Mouse (Mus musculus): ENCODE results near the gene Hpse2.

Gene Hpse2

DNA sequence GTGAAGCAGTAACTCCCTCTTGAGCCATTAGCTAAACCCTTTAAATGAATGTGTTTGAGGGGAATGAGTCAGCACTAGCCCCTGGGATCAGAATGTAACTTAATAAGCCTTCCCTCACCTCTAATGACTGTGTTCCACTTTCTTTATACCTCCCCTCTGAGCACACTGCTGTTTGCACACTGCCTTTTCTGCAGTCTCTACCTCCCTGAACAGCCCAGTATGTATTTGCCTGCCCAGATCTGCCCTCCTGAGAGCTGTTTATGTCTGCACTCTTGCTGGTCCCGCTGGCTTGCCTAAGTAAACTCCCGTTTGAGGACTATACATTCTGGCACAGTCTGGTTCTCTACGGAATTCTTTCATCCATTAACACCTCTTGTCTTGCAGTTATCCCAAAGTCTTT, 525.1 kb downstream of the Hpse2 start:
- in situ Hi-C loops (cut with MseI, MboI): no loop called here

- in situ Hi-C loops (cut with MseI, MboI): no loop called here
These were observed 531.1 kb downstream of the Hpse2 start for GRCm38 (mm10) chr19:42857096-42857495.

DNA sequence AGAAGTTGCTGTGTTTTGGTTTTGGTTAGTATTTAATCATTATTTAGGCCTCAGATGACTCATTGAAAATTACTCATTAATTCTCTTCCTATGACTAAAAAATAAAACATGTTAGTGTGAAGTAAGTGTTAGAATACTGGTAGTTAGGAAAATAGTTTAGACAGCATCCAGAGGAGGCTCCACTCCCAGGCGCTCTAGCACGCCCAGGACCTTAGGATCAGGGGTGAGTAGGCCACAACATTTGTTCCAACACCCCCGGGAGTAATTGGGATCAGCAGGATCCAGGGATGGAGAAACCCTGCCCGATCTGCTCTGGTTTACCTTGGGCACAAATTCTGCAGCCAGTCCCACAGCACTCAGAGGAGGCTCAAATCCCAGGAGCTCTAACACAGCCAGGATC, 532.5 kb downstream of the Hpse2 start:
- in situ Hi-C loops (cut with MseI, MboI): no loop called here

DNA sequence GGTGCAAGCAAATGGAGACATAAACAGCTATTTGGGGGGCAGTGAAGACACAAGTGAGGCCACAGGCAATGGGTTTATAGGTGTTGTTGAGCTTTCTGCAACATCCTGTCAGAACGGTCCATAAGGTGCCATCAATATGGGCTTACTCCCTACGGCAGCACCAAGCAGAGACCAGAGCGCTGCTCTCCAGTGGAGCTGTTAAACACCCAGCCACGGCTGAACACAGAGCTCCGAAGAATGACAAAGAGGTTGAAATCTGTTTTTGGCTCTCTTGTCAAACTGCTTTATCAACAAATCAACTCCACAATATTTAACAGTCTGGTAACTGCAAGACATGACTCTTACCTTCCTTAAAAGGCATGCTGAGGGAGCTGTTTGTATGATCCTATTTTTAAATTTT, 537.7 kb downstream of the Hpse2 start:
- in situ Hi-C loops (cut with MseI, MboI): no loop called here

- in situ Hi-C loops (cut with MseI, MboI): no loop called here
These were observed 548.4 kb downstream of the Hpse2 start for GRCm38 (mm10) chr19:42839621-42840294.

DNA sequence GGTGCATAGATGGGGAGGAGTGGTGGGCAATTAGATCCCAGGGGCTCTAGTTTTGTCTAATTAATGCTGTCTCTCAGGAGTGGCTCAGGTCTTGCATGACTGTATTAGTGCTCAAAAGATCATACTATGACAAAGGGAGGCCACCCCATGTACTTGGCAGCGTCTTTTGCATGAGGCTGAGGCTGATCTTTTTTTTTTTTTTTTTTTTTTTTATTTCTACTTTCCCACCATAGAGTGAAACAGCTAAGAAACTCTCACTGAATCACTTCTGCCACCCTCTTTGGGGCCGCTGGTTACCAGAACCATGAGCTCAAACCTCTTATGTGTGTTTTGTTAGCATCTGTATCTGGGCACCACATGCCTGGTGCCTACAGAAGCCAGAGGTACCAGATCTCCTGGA, 549.0 kb downstream of the Hpse2 start:
- in situ Hi-C loops (cut with MseI, MboI): no loop called here

DNA sequence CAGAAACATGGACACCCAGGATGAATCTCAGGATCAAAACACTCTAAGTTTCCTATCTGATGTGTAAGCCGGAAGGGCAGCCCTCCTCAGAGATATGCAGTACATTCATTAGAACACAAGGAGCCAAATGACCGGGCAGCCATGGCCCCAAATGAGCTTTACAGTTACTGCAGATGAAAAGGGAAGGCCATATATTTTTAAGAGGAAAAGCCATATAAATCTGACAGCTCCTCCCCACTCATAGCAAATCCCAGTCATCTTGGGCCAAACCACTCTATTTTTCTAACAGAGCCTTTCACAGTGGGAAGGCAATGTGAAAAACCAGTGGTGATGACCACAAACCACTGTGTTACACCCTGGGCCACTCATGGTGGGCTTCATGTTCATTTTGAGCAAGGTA, 549.9 kb downstream of the Hpse2 start:
- in situ Hi-C loops (cut with MseI, MboI): no loop called here

DNA sequence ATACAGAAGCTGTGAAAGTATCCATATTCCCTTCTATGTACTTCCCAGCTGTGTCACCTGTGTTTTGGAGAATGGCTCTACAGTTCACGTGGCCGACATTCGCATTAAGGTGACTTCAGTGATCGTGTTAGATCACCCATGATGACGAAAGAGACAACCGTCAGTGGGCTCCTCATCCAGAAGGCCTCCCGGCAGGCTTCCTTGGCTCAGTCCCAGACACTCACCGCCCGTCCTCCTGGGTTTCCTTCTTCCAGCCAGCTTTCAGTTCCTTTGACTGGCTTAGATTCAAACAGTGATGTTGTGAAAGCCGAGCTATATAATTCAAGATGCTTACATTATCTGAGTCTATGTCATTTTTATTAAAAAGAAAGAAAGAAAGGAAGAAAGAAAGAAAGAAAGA, 550.6 kb downstream of the Hpse2 start:
- in situ Hi-C loops (cut with MseI, MboI): no loop called here

DNA sequence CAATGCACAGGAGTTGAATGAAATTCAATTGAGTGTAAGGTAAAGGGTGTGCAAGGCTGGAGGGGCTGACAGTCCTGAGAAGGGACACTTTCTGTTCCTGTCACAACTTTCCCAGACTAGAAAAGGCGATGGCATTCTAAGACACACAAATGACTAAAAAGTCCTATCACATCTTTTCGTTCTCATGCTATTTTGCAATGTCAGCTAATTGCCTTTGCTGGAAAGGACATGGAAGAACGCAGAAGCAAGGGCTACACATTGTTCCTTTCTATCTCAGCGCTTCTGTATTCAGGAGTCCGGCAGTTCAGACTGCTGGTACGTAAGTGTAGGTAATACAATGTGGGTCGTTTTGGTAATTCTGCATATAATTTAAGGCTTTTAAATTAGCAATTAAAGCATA, 555.0 kb downstream of the Hpse2 start:
- in situ Hi-C loops (cut with MseI, MboI): no loop called here

DNA sequence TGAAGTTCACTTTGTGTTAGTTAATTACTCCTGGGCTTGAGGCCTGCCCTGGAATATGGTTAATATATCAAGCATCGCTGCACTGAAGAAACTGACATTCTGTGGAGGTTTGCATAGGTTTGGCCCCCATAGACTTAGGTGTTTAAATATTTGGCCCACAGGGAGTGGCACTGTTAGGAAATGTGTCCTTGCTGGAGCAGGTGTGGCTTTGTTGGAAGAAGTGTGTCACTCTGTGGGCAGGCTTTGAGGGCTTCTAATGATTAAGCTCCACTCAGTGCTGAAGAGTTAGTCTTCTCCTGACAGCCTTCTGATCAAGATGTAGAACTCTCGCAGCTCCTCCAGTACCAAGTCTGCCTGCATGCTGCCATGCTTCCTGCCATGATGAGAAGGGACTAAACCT, 555.9 kb downstream of the Hpse2 start:
- in situ Hi-C loops (cut with MseI, MboI): no loop called here

GRCm38 (mm10) chr19:42829196-42829595, 559.0 kb downstream of the Hpse2 start:
- in situ Hi-C loops (cut with MseI, MboI): no loop called here

DNA sequence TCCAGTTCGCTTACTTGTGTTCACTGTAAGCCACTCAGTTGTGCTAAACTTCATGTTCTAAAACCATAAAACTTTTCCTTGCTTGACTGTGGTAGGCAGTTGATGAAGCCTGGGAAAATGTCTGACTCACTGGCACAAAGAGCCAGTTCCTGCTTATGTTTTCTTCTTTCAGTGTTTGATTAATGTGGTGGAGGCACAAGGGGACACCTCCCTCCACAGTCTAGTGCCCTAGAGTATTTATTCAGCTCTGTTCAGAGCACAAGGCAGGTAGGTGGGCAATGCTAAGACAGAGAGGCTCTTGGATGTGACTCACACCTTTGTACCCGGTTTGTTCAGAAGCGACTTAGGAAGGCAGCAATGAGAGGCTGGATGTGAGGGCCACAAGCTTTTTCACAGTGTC, 560.3 kb downstream of the Hpse2 start:
- in situ Hi-C loops (cut with MseI, MboI): no loop called here

- in situ Hi-C loops (cut with MseI, MboI): no loop called here
These were observed 568.0 kb downstream of the Hpse2 start for GRCm38 (mm10) chr19:42820109-42820508.

GRCm38 (mm10) chr19:42817761-42818160, 570.4 kb downstream of the Hpse2 start:
- in situ Hi-C loops (cut with MseI, MboI): no loop called here

DNA sequence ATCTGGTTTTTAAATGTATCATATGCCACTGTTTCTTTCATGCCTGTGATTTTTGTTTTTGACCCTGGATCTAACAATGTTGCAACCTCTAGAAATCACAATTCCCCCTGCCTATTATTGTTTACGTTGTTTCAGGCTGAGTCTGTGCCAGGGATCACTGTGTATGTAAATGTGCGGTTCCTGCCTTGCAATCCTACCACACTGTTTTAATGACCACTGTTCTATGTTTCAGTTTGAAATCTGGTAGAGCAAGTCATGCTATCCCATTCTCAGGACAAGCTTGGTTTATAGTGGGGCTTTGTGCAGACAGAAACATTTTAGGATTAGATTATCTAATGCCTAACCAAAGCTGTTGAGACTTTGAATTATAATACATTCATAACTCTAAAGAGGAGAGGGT, 571.9 kb downstream of the Hpse2 start:
- in situ Hi-C loops (cut with MseI, MboI): no loop called here

GRCm38 (mm10) chr19:42810140-42810539, 578.0 kb downstream of the Hpse2 start:
- in situ Hi-C loops (cut with MseI, MboI): no loop called here

- in situ Hi-C loops (cut with MseI, MboI): no loop called here
These were observed 578.7 kb downstream of the Hpse2 start for GRCm38 (mm10) chr19:42809491-42809890.

- in situ Hi-C loops (cut with MseI, MboI): loop anchor here (5.0 to 10.0 kb wide), 6 partner anchors 217 to 687 kb away; partner anchors contain the start of gene Hpse2 (in 1 of the 2)
These were observed 590.3 kb downstream of the Hpse2 start for GRCm38 (mm10) chr19:42797866-42798265.

DNA sequence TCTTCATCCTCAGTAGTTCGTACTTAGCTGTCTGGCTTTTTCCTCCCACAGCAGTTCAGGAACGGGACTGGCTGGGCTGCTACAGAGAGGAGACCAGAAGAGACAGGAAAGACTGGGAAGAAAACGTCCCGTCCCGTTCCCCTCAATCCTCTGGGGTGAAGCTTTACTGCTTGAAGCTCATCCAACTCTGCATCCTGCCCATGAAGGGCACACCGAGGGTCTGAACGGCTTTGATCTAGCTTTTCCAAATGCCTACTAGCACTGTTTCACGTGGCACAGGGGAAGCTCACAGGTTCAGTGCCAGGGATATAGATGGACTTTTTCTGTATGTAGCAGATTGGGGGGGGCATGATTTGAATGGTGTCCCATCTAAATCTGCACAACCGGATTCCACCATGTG, 592.4 kb downstream of the Hpse2 start:
- in situ Hi-C loops (cut with MseI, MboI): loop anchor here (5.0 to 10.0 kb wide), 6 partner anchors 219 to 689 kb away; partner anchors contain the start of gene Hpse2 (in 1 of the 2)

DNA sequence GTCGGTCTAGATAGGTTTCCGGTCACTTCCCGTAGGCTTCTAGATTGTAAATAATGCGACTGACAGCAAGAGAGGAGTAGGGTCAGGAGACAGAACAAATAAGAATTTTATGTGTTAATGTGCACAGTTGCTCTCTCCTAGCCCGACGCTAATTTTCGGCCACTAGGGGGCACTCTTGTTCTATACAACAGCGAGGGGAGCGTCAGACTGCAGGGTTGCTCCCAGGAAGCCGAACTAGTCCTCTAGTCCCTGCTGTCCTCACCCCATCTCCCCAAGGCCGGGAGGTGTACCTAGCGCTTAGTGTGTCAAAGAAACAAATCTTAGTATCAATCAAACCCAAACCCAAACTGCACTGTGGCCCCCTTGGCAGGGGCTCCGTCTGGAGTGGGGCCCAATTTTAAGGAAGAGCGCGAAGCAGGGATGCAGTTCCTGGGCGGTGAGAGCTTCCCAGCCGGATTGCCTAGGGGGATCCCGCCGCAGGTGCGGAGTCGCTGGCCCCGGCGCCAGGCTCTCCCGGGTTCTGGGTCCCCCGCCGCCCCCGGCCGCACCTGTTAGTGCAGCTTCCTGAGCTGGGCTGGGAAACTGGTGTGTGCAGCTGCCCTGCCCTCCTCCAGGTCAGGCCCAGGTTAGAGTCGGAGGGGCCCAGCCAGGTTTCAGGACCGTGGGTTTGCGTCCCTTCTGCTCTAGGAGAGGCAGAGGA, 593.1 kb downstream of the Hpse2 start:
- in situ Hi-C loops (cut with MseI, MboI): loop anchor here (5.0 to 10.0 kb wide), 6 partner anchors 220 to 690 kb away; partner anchors contain the start of gene Hpse2 (in 1 of the 2)

DNA sequence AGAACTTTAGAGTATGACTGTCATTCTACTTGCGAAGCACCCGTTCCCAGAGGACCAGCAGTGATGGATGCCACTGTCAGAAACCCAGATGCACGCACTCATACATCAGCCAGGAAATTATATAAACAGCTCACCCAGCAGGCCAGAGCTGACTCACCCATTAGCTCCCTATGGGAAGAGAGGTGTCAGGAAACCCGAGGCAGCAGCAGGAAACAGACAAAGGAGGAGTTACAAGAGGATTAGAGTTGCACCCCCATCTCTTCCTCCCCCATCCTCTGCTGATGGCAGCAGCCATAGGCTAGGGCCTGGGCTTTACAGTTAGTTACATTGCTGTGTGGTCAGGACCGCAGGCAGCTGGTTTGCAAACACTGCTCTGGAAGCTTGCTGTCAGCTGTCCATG, 599.8 kb downstream of the Hpse2 start:
- in situ Hi-C loops (cut with MseI, MboI): no loop called here

- in situ Hi-C loops (cut with MseI, MboI): no loop called here
These were observed 602.5 kb downstream of the Hpse2 start for GRCm38 (mm10) chr19:42785562-42786220.

GRCm38 (mm10) chr19:42785129-42785528, 603.0 kb downstream of the Hpse2 start:
- in situ Hi-C loops (cut with MseI, MboI): no loop called here
